Mouse (Mus musculus): ENCODE data around the gene Tas2r108. TPM values are rescaled to one million over a fixed set of nuclear protein-coding genes. Genes with fewer than 3 reads are reported as not detected.

The Tas2r108 gene
- polyA plus RNA-seq (2016; fragmentation: Nextera tagmentation; extraction: Ambion mirVana): not detected in 2 replicates

- no peaks in the 10 kb centered on the region for H3K36me3 ChIP-seq
- no peaks in the 10 kb centered on the region for H3K27me3 ChIP-seq (replicated peaks)
- H3K4me3 ChIP-seq: no peak within 1 kb of the TSS
- no peak within 1 kb of the TSS for H3K4me2 ChIP-seq
- ATAC-seq: no peak
- H3K27ac ChIP-seq: no peak within 1 kb of the TSS
- 66% methylated on average over 3 of the region's 3 CpGs for WGBS (ENCODE audit: insufficient replicate concordance)
- no peaks in the 10 kb centered on the region for H3K9me3 ChIP-seq (replicated peaks)
- H3K4me1 ChIP-seq: no peaks in the 10 kb centered on the region
- H3K9ac ChIP-seq: no peak within 1 kb of the TSS
These were observed at the start of gene Tas2r108 for GRCm38 (mm10) chr6:40493229-40493628. TSS of gene Tas2r108 (plus strand) at chr6:40493529.

- Histone ChIP-seq H3K9me3 (replicated peaks) (no peaks in the 10 kb centered on the region), H3K4me2 (no peak overlapping the region), H3K27me3 (replicated peaks) (peaks cover 11% of the 10 kb centered on the region; the same call in 1 of the 2 replicates), H3K9ac (no peak overlapping the region), H3K36me3 (no peaks in the 10 kb centered on the region), H3K4me3 (no peak overlapping the region), H3K27ac (no peak overlapping the region), H3K4me1 (no peaks in the 10 kb centered on the region)
- no peak for ATAC-seq
These were observed 44.7 kb upstream of the Tas2r108 start for GRCm38 (mm10) chr6:40448626-40449025.

- H3K9ac ChIP-seq: no peak overlapping the region
- H3K36me3 ChIP-seq: no peaks in the 10 kb centered on the region
- no peak overlapping the region for H3K4me3 ChIP-seq
- H3K9me3 ChIP-seq (replicated peaks): no peaks in the 10 kb centered on the region
- no peaks in the 10 kb centered on the region for H3K4me1 ChIP-seq
- WGBS (ENCODE audit: insufficient replicate concordance): 18% methylated on average over 7 of the region's 7 CpGs
- H3K4me2 ChIP-seq: no peak overlapping the region
- no peaks in the 10 kb centered on the region for H3K27me3 ChIP-seq (replicated peaks)
- H3K27ac ChIP-seq: no peak overlapping the region
- ATAC-seq: no peak
These were observed 38.8 kb upstream of the Tas2r108 start for GRCm38 (mm10) chr6:40454436-40455041.

GRCm38 (mm10) chr6:40465710-40466109, 27.6 kb upstream of the Tas2r108 start:
- 38% methylated on average over 6 of the region's 6 CpGs for WGBS (ENCODE audit: insufficient replicate concordance)
- Histone ChIP-seq H3K4me1 (peaks cover 2% of the 10 kb centered on the region; the same call in 1 of the 2 replicates), H3K4me2 (no peak overlapping the region), H3K4me3 (no peak overlapping the region), H3K9ac (no peak overlapping the region), H3K27ac (no peak overlapping the region), H3K36me3 (no peaks in the 10 kb centered on the region), H3K9me3 (replicated peaks) (no peaks in the 10 kb centered on the region), H3K27me3 (replicated peaks) (no peaks in the 10 kb centered on the region)
- ATAC-seq: no peak

GRCm38 (mm10) chr6:40470916-40471719, 22.2 kb upstream of the Tas2r108 start, which contains the start of gene Ssbp1:
TSS of gene Ssbp1 (plus strand) at chr6:40471352.
- WGBS (ENCODE audit: insufficient replicate concordance): 2% methylated on average over 54 of the region's 54 CpGs
- H3K4me2 ChIP-seq: peak within 1 kb of the TSS; percentile 83
- no peaks in the 10 kb centered on the region for H3K9me3 ChIP-seq (replicated peaks)
- H3K27me3 ChIP-seq (replicated peaks): no peaks in the 10 kb centered on the region
- peak within 1 kb of the TSS; percentile 84 for H3K4me3 ChIP-seq
- H3K4me1 ChIP-seq: peaks cover 10% of the 10 kb centered on the region
- H3K9ac ChIP-seq: peak within 1 kb of the TSS; percentile 85
- peak; percentile 95 for ATAC-seq
- H3K36me3 ChIP-seq: peaks cover 29% of the 10 kb centered on the region
- H3K27ac ChIP-seq: peak within 1 kb of the TSS; percentile 89

GRCm38 (mm10) chr6:40471720-40472010, 21.7 kb upstream of the Tas2r108 start:
- no peak for ATAC-seq
- H3K27ac ChIP-seq: peak overlapping the region; percentile 89
- WGBS (ENCODE audit: insufficient replicate concordance): under 1% methylated on average over 7 of the region's 7 CpGs
- H3K9ac ChIP-seq: peak overlapping the region; percentile 85
- H3K36me3 ChIP-seq: peaks cover 33% of the 10 kb centered on the region
- peaks cover 10% of the 10 kb centered on the region for H3K4me1 ChIP-seq
- peak overlapping the region; percentile 84 for H3K4me3 ChIP-seq
- H3K27me3 ChIP-seq (replicated peaks): no peaks in the 10 kb centered on the region
- H3K4me2 ChIP-seq: peak overlapping the region; percentile 83
- no peaks in the 10 kb centered on the region for H3K9me3 ChIP-seq (replicated peaks)

- Histone ChIP-seq H3K36me3 (peaks cover 58% of the 10 kb centered on the region), H3K4me3 (no peak overlapping the region), H3K27ac (no peak overlapping the region), H3K27me3 (replicated peaks) (no peaks in the 10 kb centered on the region), H3K4me2 (no peak overlapping the region), H3K4me1 (peaks cover 8% of the 10 kb centered on the region), H3K9me3 (replicated peaks) (no peaks in the 10 kb centered on the region), H3K9ac (no peak overlapping the region)
- WGBS (ENCODE audit: insufficient replicate concordance): 68% methylated on average over 4 of the region's 4 CpGs
- ATAC-seq: no peak
These were observed 17.2 kb upstream of the Tas2r108 start for GRCm38 (mm10) chr6:40476132-40476531.

- 73% methylated on average over 1 of the region's 1 CpGs for WGBS (ENCODE audit: insufficient replicate concordance)
- Histone ChIP-seq H3K4me1 (no peaks in the 10 kb centered on the region), H3K27me3 (replicated peaks) (no peaks in the 10 kb centered on the region), H3K9ac (no peak overlapping the region), H3K4me2 (no peak overlapping the region), H3K36me3 (peaks cover 75% of the 10 kb centered on the region), H3K9me3 (replicated peaks) (no peaks in the 10 kb centered on the region), H3K4me3 (no peak overlapping the region), H3K27ac (no peak overlapping the region)
- no peak for ATAC-seq
These were observed 13.6 kb upstream of the Tas2r108 start for GRCm38 (mm10) chr6:40479705-40480104.

- H3K27me3 ChIP-seq (replicated peaks): no peaks in the 10 kb centered on the region
- H3K9ac ChIP-seq: no peak overlapping the region
- no peak overlapping the region for H3K4me2 ChIP-seq
- no peaks in the 10 kb centered on the region for H3K4me1 ChIP-seq
- no peak for ATAC-seq
- no peaks in the 10 kb centered on the region for H3K9me3 ChIP-seq (replicated peaks)
- no peak overlapping the region for H3K4me3 ChIP-seq
- H3K36me3 ChIP-seq: peaks cover 63% of the 10 kb centered on the region
- 87% methylated on average over 5 of the region's 5 CpGs for WGBS (ENCODE audit: insufficient replicate concordance)
- no peak overlapping the region for H3K27ac ChIP-seq
These were observed 11.0 kb upstream of the Tas2r108 start for GRCm38 (mm10) chr6:40482318-40482717.

- no peaks in the 10 kb centered on the region for H3K27me3 ChIP-seq (replicated peaks)
- H3K9ac ChIP-seq: no peak within 1 kb of the TSS
- no peak within 1 kb of the TSS for H3K27ac ChIP-seq
- no peak for ATAC-seq
- H3K9me3 ChIP-seq (replicated peaks): no peaks in the 10 kb centered on the region
- H3K4me3 ChIP-seq: no peak within 1 kb of the TSS
- no peak within 1 kb of the TSS for H3K4me2 ChIP-seq
- H3K36me3 ChIP-seq: no peaks in the 10 kb centered on the region
- H3K4me1 ChIP-seq: no peaks in the 10 kb centered on the region
These were observed 2.4 kb upstream of the Tas2r108 start, which contains the start of gene Tas2r137 for GRCm38 (mm10) chr6:40490933-40491332. TSS of gene Tas2r137 (plus strand) at chr6:40491233.

GRCm38 (mm10) chr6:40519408-40519807, 26.1 kb downstream of the Tas2r108 start, which contains the start of gene Prss37:
TSS of gene Prss37 (minus strand) at chr6:40519508.
- H3K4me3 ChIP-seq: no peak within 1 kb of the TSS
- H3K9ac ChIP-seq: no peak within 1 kb of the TSS
- H3K27ac ChIP-seq: no peak within 1 kb of the TSS
- H3K27me3 ChIP-seq (replicated peaks): no peaks in the 10 kb centered on the region
- no peaks in the 10 kb centered on the region for H3K4me1 ChIP-seq
- 85% methylated on average over 1 of the region's 1 CpGs for WGBS (ENCODE audit: insufficient replicate concordance)
- H3K4me2 ChIP-seq: no peak within 1 kb of the TSS
- H3K36me3 ChIP-seq: no peaks in the 10 kb centered on the region
- H3K9me3 ChIP-seq (replicated peaks): no peaks in the 10 kb centered on the region
- ATAC-seq: no peak

Data from liver, embryonic 12.5 days (tissue).